ENCODE assay signal across 18 mouse cellular contexts in genomic region chr3:144411650-144412278, GRCm38 (mm10).
A peak's percentile ranks its signal among the peaks of the same experiment; 100 is the strongest.
DNase-seq lines count a peak whose midpoint lies in the region; ATAC-seq and TF ChIP-seq lines count a peak whose summit lies in the region.
"Had no signal": no experiment of that assay in that cellular context is flagged by ENCODE, and none has a peak within 500 bp of the region (broad histone marks: within the 10 kb centered on the region; RNA-seq: fewer than 3 reads in every experiment).

No protein-coding gene starts in this region.

- intact Hi-C loops in left cerebral cortex, postnatal 10 days (cut with DNase I) = no loop called here

- no peaks in the 10 kb centered on the region for H3K36me3 ChIP-seq in hindbrain, embryonic 12.5 days
- H3K36me3 ChIP-seq in hindbrain, embryonic 16.5 days (ENCODE audit: control insufficient read depth, insufficient read depth, low read length) = no peaks in the 10 kb centered on the region
- no peaks in the 10 kb centered on the region for H3K36me3 ChIP-seq in CH12.LX (replicated peaks in 1 of 2; ENCODE audit: control insufficient read depth in 1 of 2, insufficient read depth in 1 of 2, low read length in 1 of 2)
- no peaks in the 10 kb centered on the region for H3K36me3 ChIP-seq in forebrain, embryonic 14.5 days (ENCODE audit: control insufficient read depth, insufficient read depth, low read length)
- H3K36me3 ChIP-seq: kidney, embryonic 15.5 days; liver, embryonic 12.5 days; neural tube, embryonic 15.5 days had no signal

- no peak for TF ChIP-seq EP300 in CH12.LX (IDR thresholded peaks at IDR 0.05; ENCODE audit: low read length)

- no peak overlapping the region for H3K4me3 ChIP-seq in hindbrain, embryonic 12.5 days
- no peak overlapping the region for H3K4me3 ChIP-seq in hindbrain, embryonic 16.5 days (ENCODE audit: low read length)
- no peak overlapping the region for H3K4me3 ChIP-seq in CH12.LX (replicated peaks in 1 of 3; ENCODE audit: low read depth in 2 of 3, low read length in 2 of 3, poor library complexity in 1 of 3)
- H3K4me3 ChIP-seq in forebrain, embryonic 14.5 days (ENCODE audit: low read depth, low read length) = no peak overlapping the region
- H3K4me3 ChIP-seq: kidney, embryonic 15.5 days; liver, embryonic 12.5 days; neural tube, embryonic 15.5 days had no signal

- no peak for TF ChIP-seq POLR2A in CH12.LX (IDR thresholded peaks at IDR 0.05; ENCODE audit: low read depth, low read length)

- WGBS in hindbrain, embryonic 12.5 days = 3% methylated on average over 8 of the region's 8 CpGs
- 8% methylated on average over 8 of the region's 8 CpGs for WGBS in hindbrain, embryonic 16.5 days
- WGBS in forebrain, embryonic 14.5 days = 14% methylated on average over 8 of the region's 8 CpGs

- H3K9ac ChIP-seq in hindbrain, embryonic 12.5 days = no peak overlapping the region
- H3K9ac ChIP-seq in hindbrain, embryonic 16.5 days (ENCODE audit: low read depth, low read length) = no peak overlapping the region
- H3K9ac ChIP-seq in CH12.LX (ENCODE audit: insufficient read depth, low read depth) = no peak overlapping the region
- H3K9ac ChIP-seq in forebrain, embryonic 14.5 days (ENCODE audit: low read length) = no peak overlapping the region
- H3K9ac ChIP-seq: kidney, embryonic 15.5 days; liver, embryonic 12.5 days; neural tube, embryonic 15.5 days had no signal

- dilution Hi-C loops in CH12.LX (cut with MboI; ENCODE audit: extremely low pct_ligation_motif_present, extremely low pct_unique_long_range_greater_than_20kb, low sequenced_read_pairs) = no loop called here

- H3K79me2 ChIP-seq in CH12.LX (replicated peaks; ENCODE audit: control insufficient read depth, extremely low read depth, insufficient read depth, poor library complexity, severe bottlenecking) = no peaks in the 10 kb centered on the region

- in situ Hi-C loops in CH12.LX (cut with MboI; ENCODE audit: low pct_ligation_motif_present, low pct_unique_long_range_greater_than_20kb, low sequenced_read_pairs) = no loop called here

- TF ChIP-seq CTCF in CH12.LX (conservative IDR thresholded peaks at IDR 0.05 in 1 of 2, IDR thresholded peaks at IDR 0.05 in 1 of 2; ENCODE audit: low read depth in 2 of 2, low read length in 2 of 2) = no peak

- H3K27ac ChIP-seq in hindbrain, embryonic 12.5 days = 0 out of 2 replicates have a peak overlapping the region, but pooled peaks have one; percentile 25
- no peak overlapping the region for H3K27ac ChIP-seq in hindbrain, embryonic 16.5 days (ENCODE audit: low read depth, low read length)
- no peak overlapping the region for H3K27ac ChIP-seq in CH12.LX (ENCODE audit: insufficient read depth, low read depth)
- H3K27ac ChIP-seq in forebrain, embryonic 14.5 days (ENCODE audit: low read depth, low read length) = peak overlapping the region; percentile 75
- H3K27ac ChIP-seq: kidney, embryonic 15.5 days; liver, embryonic 12.5 days; macrophage; neural tube, embryonic 15.5 days had no signal

- no peak for ATAC-seq in hindbrain, embryonic 12.5 days (ENCODE audit: low FRiP score)
- ATAC-seq in hindbrain, embryonic 16.5 days = no peak
- ATAC-seq in forebrain, embryonic 14.5 days = no peak
- ATAC-seq: liver, embryonic 12.5 days had no signal

- TF ChIP-seq RAD21 in CH12.LX (IDR thresholded peaks at IDR 0.05; ENCODE audit: low read depth, low read length) = no peak

- DNase-seq in CH12.LX (ENCODE audit: extremely low read depth) = peak; percentile 26
- DNase-seq in embryo, embryonic 11 days = peak; percentile 23
- no peak for DNase-seq in forebrain, embryonic 14.5 days (ENCODE audit: low spot score)
- no peak for DNase-seq in layer of hippocampus, postnatal 10 days (ENCODE audit: low spot score in 2 of 2)
- DNase-seq in left cerebral cortex, postnatal 10 days (ENCODE audit: extremely low spot score in 1 of 2, low spot score in 2 of 2) = no peak
- DNase-seq in gastrocnemius, postnatal 25 days = no peak
- DNase-seq: adrenal gland, postnatal 14 days; cerebellum, adult 9-11 months; heart, adult 18-20 months; left cerebral cortex, postnatal 4 days; retina, postnatal 1 day; spleen, adult 18-20 months had no signal

- no peaks in the 10 kb centered on the region for H3K27me3 ChIP-seq in hindbrain, embryonic 12.5 days
- no peaks in the 10 kb centered on the region for H3K27me3 ChIP-seq in hindbrain, embryonic 16.5 days (replicated peaks; ENCODE audit: control insufficient read depth, insufficient read depth, low read length)
- no peaks in the 10 kb centered on the region for H3K27me3 ChIP-seq in CH12.LX (replicated peaks)
- no peaks in the 10 kb centered on the region for H3K27me3 ChIP-seq in forebrain, embryonic 14.5 days (replicated peaks; ENCODE audit: control insufficient read depth, insufficient read depth, low read length)
- H3K27me3 ChIP-seq: kidney, embryonic 15.5 days; neural tube, embryonic 15.5 days had no signal

- H3K4me2 ChIP-seq in hindbrain, embryonic 12.5 days (replicated peaks) = 0 out of 2 replicates have a peak overlapping the region, but pooled peaks have one; percentile 6
- no peak overlapping the region for H3K4me2 ChIP-seq in hindbrain, embryonic 16.5 days (ENCODE audit: low read length)
- peak overlapping the region; percentile 93 for H3K4me2 ChIP-seq in CH12.LX (ENCODE audit: insufficient read depth, low read depth, poor library complexity, severe bottlenecking)
- H3K4me2 ChIP-seq in forebrain, embryonic 14.5 days (ENCODE audit: low read length) = no peak overlapping the region

- H3K4me1 ChIP-seq in hindbrain, embryonic 12.5 days = peaks cover 22% of the 10 kb centered on the region
- peaks cover 12% of the 10 kb centered on the region for H3K4me1 ChIP-seq in hindbrain, embryonic 16.5 days (ENCODE audit: control insufficient read depth, insufficient read depth, low read depth, low read length)
- H3K4me1 ChIP-seq in CH12.LX (ENCODE audit: control insufficient read depth in 1 of 2, insufficient read depth in 2 of 2) = peaks cover 29 to 35% of the 10 kb centered on the region in 2 experiments
- peaks cover 21% of the 10 kb centered on the region for H3K4me1 ChIP-seq in forebrain, embryonic 14.5 days (ENCODE audit: control insufficient read depth, insufficient read depth, low read length)

- no peaks in the 10 kb centered on the region; the same call in 1 of the 2 replicates for H3K9me3 ChIP-seq in hindbrain, embryonic 12.5 days (replicated peaks)
- no peaks in the 10 kb centered on the region for H3K9me3 ChIP-seq in hindbrain, embryonic 16.5 days (ENCODE audit: control insufficient read depth, low read length)
- H3K9me3 ChIP-seq in CH12.LX (replicated peaks; ENCODE audit: low read length) = peaks cover 11% of the 10 kb centered on the region
- no peaks in the 10 kb centered on the region for H3K9me3 ChIP-seq in forebrain, embryonic 14.5 days (replicated peaks; ENCODE audit: control insufficient read depth, low read length)
- H3K9me3 ChIP-seq: kidney, embryonic 15.5 days; liver, embryonic 12.5 days; neural tube, embryonic 15.5 days had no signal

TF ChIP-seq in CH12.LX, 34 proteins besides CTCF, POLR2A, EP300 and RAD21:
- 0 out of 2 replicates have a peak, but pooled peaks have one; percentile 2 for TF ChIP-seq RCOR1 (conservative IDR thresholded peaks at IDR 0.05; ENCODE audit: low read depth, low read length)
- no peak for TF ChIP-seq UBTF (IDR thresholded peaks at IDR 0.05; ENCODE audit: low read depth, low read length)
- no peak for TF ChIP-seq JUN (IDR thresholded peaks at IDR 0.05; ENCODE audit: insufficient read depth, low read depth, low read length)
- 0 out of 2 replicates have a peak, but pooled peaks have one; percentile 22 for TF ChIP-seq CHD1 (IDR thresholded peaks at IDR 0.05; ENCODE audit: low read depth, low read length)

Comparison
In these comparisons a context has a peak if more than half of its experiments do, and no peak if none do; other contexts are left out.
1. H3K27ac ChIP-seq: peak in hindbrain, embryonic 12.5 days (single experiment) and forebrain, embryonic 14.5 days (single experiment); none in hindbrain, embryonic 16.5 days (single experiment) and CH12.LX (single experiment).
2. H3K4me2 ChIP-seq: peak in hindbrain, embryonic 12.5 days (single experiment) and CH12.LX (single experiment); none in hindbrain, embryonic 16.5 days (single experiment) and forebrain, embryonic 14.5 days (single experiment).
3. DNase-seq: peak in CH12.LX (single experiment) and embryo, embryonic 11 days (single experiment); none in forebrain, embryonic 14.5 days (single experiment), layer of hippocampus, postnatal 10 days (0 of 2), left cerebral cortex, postnatal 10 days (0 of 2) and gastrocnemius, postnatal 25 days (single experiment).